Mouse (Mus musculus) heart, embryonic 16.5 days (tissue): Measurements from ENCODE around the gene Fars2. TPM values are rescaled to one million over a fixed set of nuclear protein-coding genes. Genes with fewer than 3 reads are reported as not detected.
"Not testable (repeated sequence)": the region's sequence is repeated elsewhere in the genome, so short reads cannot be mapped to it uniquely, and the experiment has no call there.

ENCODE experiments used
- ATAC-seq: fragments of 200-750 bp; cut with Nextera tagmentation; replicated peaks from 2 replicates; pipeline ENCODE4 v1.8.0; 2017; ENCODE audit warnings: moderate number of reproducible peaks; ENCODE audit not compliant: insufficient read depth, low FRiP score; ENCODE audit errors: extremely low read depth
- H3K27ac ChIP-seq: fragments of 300-500 bp; sonication (generic); 2 replicates; pipeline ENCODE4 v1.5.1; 2014; ENCODE audit warnings: mild to moderate bottlenecking, low read length, control low read depth, moderate library complexity
- H3K27me3 ChIP-seq: fragments of 300-500 bp; sonication (generic); 2 replicates; pipeline ENCODE4 v1.6.1; 2014; ENCODE audit warnings: low read length, mixed read lengths; ENCODE audit not compliant: control insufficient read depth, insufficient read depth
- H3K36me3 ChIP-seq: fragments of 300-500 bp; sonication (generic); 2 replicates; pipeline ENCODE4 v1.6.1; 2014; ENCODE audit not compliant: control insufficient read depth, insufficient read depth
- H3K4me1 ChIP-seq: fragments of 300-500 bp; sonication (generic); 2 replicates; pipeline ENCODE4 v1.6.1; 2014; ENCODE audit warnings: low read length, mixed read lengths; ENCODE audit not compliant: control insufficient read depth, insufficient read depth
- H3K4me2 ChIP-seq: fragments of 300-500 bp; sonication (generic); 2 replicates; pipeline ENCODE4 v1.6.1; 2014; ENCODE audit warnings: low read depth, mild to moderate bottlenecking, control low read depth, low read length
- H3K4me3 ChIP-seq: fragments of 300-500 bp; sonication (generic); 2 replicates; pipeline ENCODE4 v1.5.1; 2014; ENCODE audit warnings: mild to moderate bottlenecking, control low read depth, low read length
- H3K9ac ChIP-seq: fragments of 300-500 bp; sonication (generic); 2 replicates; pipeline ENCODE4 v1.6.1; 2014; ENCODE audit warnings: low read length, control low read depth
- H3K9me3 ChIP-seq: fragments of 300-500 bp; sonication (generic); replicated peaks from 2 replicates; pipeline ENCODE4 v1.6.1; 2016; ENCODE audit warnings: low read length; ENCODE audit not compliant: control insufficient read depth
- WGBS: fragments of 180-500 bp; shearing (Covaris S2); extraction: QIAGEN DNeasy Blood & Tissue Kit; methylation state at CpG from one replicate; pipeline ENCODE4 v1.1.7; 2014; 5-methylcytosine and 5-hydroxymethylcytosine counted together
- polyA plus RNA-seq: library from polyadenylated mRNA; unstranded; fragments of >200 nt; fragmentation: Nextera tagmentation; extraction: Ambion mirVana; gene quantifications from 2 replicates; pipeline ENCODE4 v1.2.1, GENCODE M21; 2015

The Fars2 gene
- polyA plus RNA-seq, 1 experiment from 2014 or later: 71.5 TPM

GRCm38 (mm10) chr13:36447947-36448346 is 330.7 kb downstream of the Fars2 start:
- Histone ChIP-seq H3K4me1 (no peaks in the 10 kb centered on the region), H3K4me2 (no peak overlapping the region)
- 49% methylated on average over 4 of the region's 4 CpGs for WGBS

GRCm38 (mm10) chr13:36448565-36448964 is 331.4 kb downstream of the Fars2 start:
- no peak for ATAC-seq
- 78% methylated on average over 7 of the region's 7 CpGs for WGBS
- Histone ChIP-seq H3K36me3 (no peaks in the 10 kb centered on the region), H3K4me3 (no peak overlapping the region), H3K27ac (no peak overlapping the region), H3K27me3 (no peaks in the 10 kb centered on the region), H3K4me1 (no peaks in the 10 kb centered on the region), H3K9ac (no peak overlapping the region), H3K4me2 (no peak overlapping the region), H3K9me3 (no peaks in the 10 kb centered on the region)

More at GRCm38 (mm10) chr13:36447947-36448346, 330.7 kb downstream of the Fars2 start:
- no peak overlapping the region for H3K27ac ChIP-seq
- ATAC-seq: no peak
- no peaks in the 10 kb centered on the region for H3K9me3 ChIP-seq
- no peak overlapping the region for H3K4me3 ChIP-seq
- H3K27me3 ChIP-seq: no peaks in the 10 kb centered on the region
- no peaks in the 10 kb centered on the region for H3K36me3 ChIP-seq
- no peak overlapping the region for H3K9ac ChIP-seq

- Histone ChIP-seq H3K9me3 (no peaks in the 10 kb centered on the region), H3K27me3 (no peaks in the 10 kb centered on the region), H3K4me1 (no peaks in the 10 kb centered on the region), H3K4me3 (no peak overlapping the region), H3K27ac (no peak overlapping the region), H3K36me3 (no peaks in the 10 kb centered on the region), H3K4me2 (no peak overlapping the region), H3K9ac (no peak overlapping the region)
- no peak for ATAC-seq
- WGBS: 69% methylated on average over 3 of the region's 3 CpGs
These were observed 334.2 kb downstream of the Fars2 start for GRCm38 (mm10) chr13:36451437-36451836.

GRCm38 (mm10) chr13:36460473-36460872 is 343.3 kb downstream of the Fars2 start:
- ATAC-seq: no peak
- no peak overlapping the region for H3K4me3 ChIP-seq
- no peaks in the 10 kb centered on the region for H3K4me1 ChIP-seq
- no peak overlapping the region for H3K9ac ChIP-seq
- no peaks in the 10 kb centered on the region for H3K9me3 ChIP-seq
- H3K27ac ChIP-seq: no peak overlapping the region
- H3K4me2 ChIP-seq: no peak overlapping the region
- H3K36me3 ChIP-seq: no peaks in the 10 kb centered on the region
- H3K27me3 ChIP-seq: no peaks in the 10 kb centered on the region
- 72% methylated on average over 3 of the region's 3 CpGs for WGBS

- ATAC-seq: no peak
- Histone ChIP-seq H3K9me3 (no peaks in the 10 kb centered on the region), H3K36me3 (no peaks in the 10 kb centered on the region), H3K27me3 (no peaks in the 10 kb centered on the region), H3K9ac (no peak overlapping the region), H3K4me1 (no peaks in the 10 kb centered on the region; the same call in 1 of the 2 replicates), H3K4me3 (no peak overlapping the region), H3K27ac (no peak overlapping the region), H3K4me2 (no peak overlapping the region)
These were observed 346.5 kb downstream of the Fars2 start for GRCm38 (mm10) chr13:36463669-36464068.

GRCm38 (mm10) chr13:36466076-36466475 is 348.9 kb downstream of the Fars2 start:
- not testable (repeated sequence) for H3K36me3 ChIP-seq, H3K4me3 ChIP-seq, H3K27me3 ChIP-seq, ATAC-seq, H3K9me3 ChIP-seq, H3K4me2 ChIP-seq, H3K9ac ChIP-seq, H3K27ac ChIP-seq, H3K4me1 ChIP-seq
- 92% methylated on average over 3 of the region's 3 CpGs for WGBS

- H3K4me2 ChIP-seq: no peak overlapping the region
- no peaks in the 10 kb centered on the region; the same call in 1 of the 2 replicates for H3K4me1 ChIP-seq
- H3K9ac ChIP-seq: no peak overlapping the region
- no peak overlapping the region for H3K27ac ChIP-seq
- no peak overlapping the region for H3K4me3 ChIP-seq
- H3K9me3 ChIP-seq: no peaks in the 10 kb centered on the region
- no peak for ATAC-seq
- WGBS: 84% methylated on average over 5 of the region's 5 CpGs
- no peaks in the 10 kb centered on the region for H3K27me3 ChIP-seq
- H3K36me3 ChIP-seq: no peaks in the 10 kb centered on the region
These were observed 349.3 kb downstream of the Fars2 start for GRCm38 (mm10) chr13:36466515-36466921.

GRCm38 (mm10) chr13:36467849-36468248 is 350.6 kb downstream of the Fars2 start:
- Histone ChIP-seq H3K9ac (no peak overlapping the region), H3K4me2 (no peak overlapping the region), H3K4me1 (no peaks in the 10 kb centered on the region; the same call in 1 of the 2 replicates), H3K27me3 (no peaks in the 10 kb centered on the region), H3K36me3 (no peaks in the 10 kb centered on the region), H3K27ac (no peak overlapping the region), H3K4me3 (no peak overlapping the region), H3K9me3 (no peaks in the 10 kb centered on the region)
- WGBS: 73% methylated on average over 2 of the region's 2 CpGs
- ATAC-seq: no peak

GRCm38 (mm10) chr13:36468963-36469362 is 351.8 kb downstream of the Fars2 start:
- Histone ChIP-seq H3K27ac (no peak overlapping the region), H3K36me3 (no peaks in the 10 kb centered on the region), H3K9me3 (no peaks in the 10 kb centered on the region), H3K27me3 (no peaks in the 10 kb centered on the region), H3K4me2 (no peak overlapping the region), H3K9ac (no peak overlapping the region), H3K4me1 (no peaks in the 10 kb centered on the region; the same call in 1 of the 2 replicates), H3K4me3 (no peak overlapping the region)
- no peak for ATAC-seq
- 67% methylated on average over 2 of the region's 2 CpGs for WGBS
